11 mouse cellular contexts compared by ENCODE assay signal in the genomic region with DNA sequence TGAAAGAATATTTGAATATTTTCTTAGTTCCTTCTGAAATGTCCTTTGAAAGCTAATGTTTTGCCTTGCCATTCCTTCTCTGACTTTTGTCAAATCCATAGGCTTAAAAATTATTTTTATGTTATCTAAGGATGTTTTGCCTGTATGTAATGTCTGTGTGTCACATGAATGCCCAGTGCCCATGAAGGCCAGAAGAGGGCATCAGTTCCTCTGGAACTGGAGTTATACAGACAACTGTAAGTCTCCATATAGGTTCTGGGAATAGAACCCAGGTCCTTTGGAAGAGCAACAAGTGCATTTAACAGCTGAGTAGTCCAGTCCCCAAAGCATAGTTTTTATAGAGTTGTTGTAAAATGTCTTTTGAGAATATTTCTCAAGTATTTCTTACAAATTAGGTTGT. TPM values are rescaled to one million over a fixed set of nuclear protein-coding genes. Genes with fewer than 3 reads are reported as not detected.
DNase-seq lines count a peak whose midpoint lies in the region; ATAC-seq and TF ChIP-seq lines count a peak whose summit lies in the region.
"Had no signal": no experiment of that assay in that cellular context is flagged by ENCODE, and none has a peak within 500 bp of the region (broad histone marks: within the 10 kb centered on the region; RNA-seq: fewer than 3 reads in every experiment).

No protein-coding gene starts in this region.

- TF ChIP-seq POLR2A in kidney, adult 2 months (IDR thresholded peaks at IDR 0.05; ENCODE audit: low read depth, low read length), result no peak

- H3K4me2 ChIP-seq in kidney, embryonic 16.5 days (replicated peaks; ENCODE audit: low read depth, low read length), result no peak overlapping the region

- no peaks in the 10 kb centered on the region for H3K4me1 ChIP-seq in kidney, adult 2 months (ENCODE audit: control insufficient read depth, insufficient read depth, low read length)
- H3K4me1 ChIP-seq in kidney, embryonic 16.5 days (ENCODE audit: insufficient read depth, low read length), result no peaks in the 10 kb centered on the region
- no peaks in the 10 kb centered on the region for H3K4me1 ChIP-seq in hindbrain, embryonic 10.5 days (replicated peaks)

- no peak overlapping the region for H3K9ac ChIP-seq in kidney, embryonic 16.5 days (replicated peaks; ENCODE audit: low read length)

- H3K4me3 ChIP-seq in kidney, adult 2 months (ENCODE audit: insufficient read depth, low read depth, low read length), result no peak overlapping the region
- no peak overlapping the region for H3K4me3 ChIP-seq in kidney, embryonic 16.5 days (ENCODE audit: low read length)
- no peak overlapping the region for H3K4me3 ChIP-seq in hindbrain, embryonic 10.5 days

- no peaks in the 10 kb centered on the region for H3K9me3 ChIP-seq in kidney, embryonic 16.5 days (ENCODE audit: low read length)
- H3K9me3 ChIP-seq in hindbrain, embryonic 10.5 days, result no peaks in the 10 kb centered on the region

- H3K36me3 ChIP-seq in kidney, adult 2 months (ENCODE audit: control insufficient read depth, insufficient read depth, low read length), result no peaks in the 10 kb centered on the region
- no peaks in the 10 kb centered on the region for H3K36me3 ChIP-seq in kidney, embryonic 16.5 days (ENCODE audit: insufficient read depth, low read length)
- no peaks in the 10 kb centered on the region for H3K36me3 ChIP-seq in hindbrain, embryonic 10.5 days

- peak; percentile 39 for TF ChIP-seq CTCF in kidney, adult 2 months (conservative IDR thresholded peaks at IDR 0.05; ENCODE audit: insufficient read depth, insufficient read length, low read depth, low read length)

- ATAC-seq in kidney, embryonic 16.5 days (ENCODE audit: low FRiP score, low TSS enrichment), result no peak
- ATAC-seq in CD4-positive, CD25-positive, alpha-beta regulatory T cell, adult 4 months, result peak; percentile 62
- ATAC-seq in granulocyte monocyte progenitor cell, adult 5-6 weeks (replicated peaks; ENCODE audit: poor library complexity, severe bottlenecking), result peak; percentile 48; the same call in 1 of the 2 replicates

- DNase-seq in kidney, adult 2 months, result peak; percentile 35
- DNase-seq in 3T3-L1 (ENCODE audit: low read depth, low spot score), result peak; percentile 27
- no peak for DNase-seq in testis, postnatal 10 days (ENCODE audit: low spot score)
- DNase-seq in hindbrain, embryonic 10.5 days (ENCODE audit: low spot score), result no peak
- DNase-seq in right cerebral cortex, postnatal 4 days, result no peak
- DNase-seq: cerebellum, adult 2 months; retina, postnatal 1 day had no signal

- no peak overlapping the region for H3K27ac ChIP-seq in kidney, adult 2 months (ENCODE audit: insufficient read depth, low read depth, low read length)
- no peak overlapping the region for H3K27ac ChIP-seq in kidney, embryonic 16.5 days (ENCODE audit: low read length)
- no peak overlapping the region for H3K27ac ChIP-seq in hindbrain, embryonic 10.5 days

- no peaks in the 10 kb centered on the region for H3K27me3 ChIP-seq in kidney, adult 2 months (replicated peaks; ENCODE audit: control insufficient read depth, insufficient read depth, low read length)
- H3K27me3 ChIP-seq in kidney, embryonic 16.5 days (ENCODE audit: insufficient read depth, low read length), result no peaks in the 10 kb centered on the region
- no peaks in the 10 kb centered on the region for H3K27me3 ChIP-seq in hindbrain, embryonic 10.5 days (ENCODE audit: insufficient read depth, poor library complexity, severe bottlenecking)

RNA-seq across cellular contexts. Expression of a gene that starts 15.0 kb away (rescaled TPM):
- not detected in 2 replicates for polyA plus RNA-seq in kidney, adult 2 months (2012; rRNA removed)
- polyA plus RNA-seq in kidney, embryonic 16.5 days (2015; fragmentation: Nextera tagmentation; extraction: Ambion mirVana), result 0.80 and 1.0 TPM in 2 replicates
- polyA plus RNA-seq in CD4-positive, CD25-positive, alpha-beta regulatory T cell, adult 4 months (2017; shearing (Covaris generic)), result not detected
- total RNA-seq in granulocyte monocyte progenitor cell, adult 5-6 weeks (2014; fragmentation: Nextera tagmentation), result 1.2 TPM in 1 of 2 replicates, not detected in the other
- total RNA-seq in granulocyte monocyte progenitor cell, adult 5-6 weeks (2017), result 0.60 TPM in 1 of 2 replicates, not detected in the other
- 0.47 and 0.77 TPM in 2 replicates for polyA plus RNA-seq in hindbrain, embryonic 10.5 days (2016; fragmentation: Nextera tagmentation; extraction: Ambion mirVana)
- total RNA-seq: heart, adult 8-10 months had no signal

RNA-seq across cellular contexts. Expression of a gene that starts 36.6 kb away (rescaled TPM):
- polyA plus RNA-seq in kidney, adult 2 months (2012; rRNA removed), result 5.8 and 7.1 TPM in 2 replicates
- 15.7 and 18.1 TPM in 2 replicates for polyA plus RNA-seq in kidney, embryonic 16.5 days (2015; fragmentation: Nextera tagmentation; extraction: Ambion mirVana)
- polyA plus RNA-seq in CD4-positive, CD25-positive, alpha-beta regulatory T cell, adult 4 months (2017; shearing (Covaris generic)), result 10 to 100 TPM; 34.3 to 37.4 TPM
- 5.7 and 13.8 TPM in 2 replicates for total RNA-seq in granulocyte monocyte progenitor cell, adult 5-6 weeks (2014; fragmentation: Nextera tagmentation)
- 6.2 and 6.7 TPM in 2 replicates for total RNA-seq in granulocyte monocyte progenitor cell, adult 5-6 weeks (2017)
- polyA plus RNA-seq in hindbrain, embryonic 10.5 days (2016; fragmentation: Nextera tagmentation; extraction: Ambion mirVana), result 20.8 and 25.8 TPM in 2 replicates

RNA-seq across cellular contexts. Expression of a gene that starts 38.2 kb away (rescaled TPM):
- 2.6 and 3.7 TPM in 2 replicates for polyA plus RNA-seq in kidney, adult 2 months (2012; rRNA removed)
- polyA plus RNA-seq in kidney, embryonic 16.5 days (2015; fragmentation: Nextera tagmentation; extraction: Ambion mirVana), result 31.2 and 32.0 TPM in 2 replicates
- polyA plus RNA-seq in CD4-positive, CD25-positive, alpha-beta regulatory T cell, adult 4 months (2017; shearing (Covaris generic)), result under 1 TPM; 0.11 to 0.16 TPM
- total RNA-seq in granulocyte monocyte progenitor cell, adult 5-6 weeks (2014; fragmentation: Nextera tagmentation), result 3.2 and 8.0 TPM in 2 replicates
- total RNA-seq in granulocyte monocyte progenitor cell, adult 5-6 weeks (2017), result 6.7 and 22.0 TPM in 2 replicates
- 39.8 and 42.4 TPM in 2 replicates for polyA plus RNA-seq in hindbrain, embryonic 10.5 days (2016; fragmentation: Nextera tagmentation; extraction: Ambion mirVana)

Comparison
In these comparisons a context has a peak if more than half of its experiments do, and no peak if none do; other contexts are left out.
1. DNase-seq: peak in kidney, adult 2 months (single experiment) and 3T3-L1 (single experiment); none in testis, postnatal 10 days (single experiment), hindbrain, embryonic 10.5 days (single experiment) and right cerebral cortex, postnatal 4 days (single experiment).